Mouse (Mus musculus) ovary, adult 10 weeks (tissue): Measurements from ENCODE around the gene Supt6. TPM values are rescaled to one million over a fixed set of nuclear protein-coding genes. Genes with fewer than 3 reads are reported as not detected.

ENCODE experiments used
- polyA plus RNA-seq: library from polyadenylated mRNA; stranded (reverse); fragments of 350-450 nt; fragmentation: Illumina TruSeq; extraction: RNeasy Lipid Tissue Mini Kit (QIAGEN cat#74804); gene quantifications from one replicate; pipeline ENCODE4 v1.2.3, GENCODE M21; 2014

The Supt6 gene
- polyA plus RNA-seq = 25.1 TPM

DNA sequence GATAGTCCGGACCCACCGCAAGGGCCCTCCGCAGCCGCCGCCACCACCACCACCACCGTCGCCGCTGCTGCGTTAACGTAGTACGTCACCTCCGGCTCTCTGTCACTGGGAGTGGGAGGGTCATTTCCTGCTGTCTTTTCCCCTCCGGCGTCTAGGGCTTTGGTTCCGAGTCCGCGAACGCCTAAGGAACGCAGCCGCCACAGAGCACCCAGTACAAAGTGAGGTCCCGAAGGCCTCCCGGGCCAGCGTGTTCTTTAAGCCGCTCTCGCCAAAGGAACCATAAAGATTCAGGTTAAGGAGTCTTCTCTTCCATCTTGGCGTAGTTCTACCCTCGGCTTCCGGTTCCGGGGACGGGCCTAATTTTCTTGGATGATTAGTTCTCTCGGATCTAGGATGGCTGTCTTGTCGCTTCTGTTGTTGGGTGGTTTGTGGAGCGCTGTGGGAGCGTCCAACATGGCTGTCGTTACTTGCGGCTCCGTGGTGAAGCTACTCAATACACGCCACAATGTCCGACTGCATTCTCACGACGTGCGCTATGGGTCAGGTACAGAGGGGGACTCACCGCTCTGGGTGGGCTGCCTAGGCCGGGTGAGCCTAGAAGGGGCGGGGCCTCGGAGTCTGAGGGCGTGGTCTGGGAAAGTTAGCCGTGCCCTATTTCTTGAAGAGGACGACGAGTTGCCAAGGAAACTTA is at the start of gene Supt6, which contains the start of gene Sdf2:
Supt6 (minus strand) TSS at position 361 of the 691 bp plus-strand sequence.
Sdf2 (plus strand) TSS at position 120 of the 691 bp plus-strand sequence.

DNA sequence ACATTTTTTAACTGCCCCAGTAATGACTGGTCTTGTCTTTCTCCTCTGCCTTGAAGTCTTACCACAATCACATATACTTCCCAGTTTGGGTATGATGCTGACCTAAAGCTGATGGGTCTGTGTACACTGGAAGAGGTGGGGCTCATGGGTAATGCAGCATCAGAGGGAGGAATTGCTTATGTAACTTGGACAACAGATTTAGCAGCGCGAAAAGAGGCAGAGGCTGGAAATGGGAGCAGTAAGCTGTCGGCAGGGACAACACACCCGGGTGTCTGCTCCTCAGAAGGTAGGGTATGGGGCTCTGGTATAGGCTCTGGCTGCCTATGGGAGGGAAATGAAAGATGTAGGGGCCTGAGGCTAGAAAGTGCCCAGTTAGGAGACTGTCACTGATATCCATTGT is 44.9 kb upstream of the Supt6 start, which contains the start of gene BC030499:
BC030499 (plus strand) TSS at position 188 of the 400 bp plus-strand sequence.

DNA sequence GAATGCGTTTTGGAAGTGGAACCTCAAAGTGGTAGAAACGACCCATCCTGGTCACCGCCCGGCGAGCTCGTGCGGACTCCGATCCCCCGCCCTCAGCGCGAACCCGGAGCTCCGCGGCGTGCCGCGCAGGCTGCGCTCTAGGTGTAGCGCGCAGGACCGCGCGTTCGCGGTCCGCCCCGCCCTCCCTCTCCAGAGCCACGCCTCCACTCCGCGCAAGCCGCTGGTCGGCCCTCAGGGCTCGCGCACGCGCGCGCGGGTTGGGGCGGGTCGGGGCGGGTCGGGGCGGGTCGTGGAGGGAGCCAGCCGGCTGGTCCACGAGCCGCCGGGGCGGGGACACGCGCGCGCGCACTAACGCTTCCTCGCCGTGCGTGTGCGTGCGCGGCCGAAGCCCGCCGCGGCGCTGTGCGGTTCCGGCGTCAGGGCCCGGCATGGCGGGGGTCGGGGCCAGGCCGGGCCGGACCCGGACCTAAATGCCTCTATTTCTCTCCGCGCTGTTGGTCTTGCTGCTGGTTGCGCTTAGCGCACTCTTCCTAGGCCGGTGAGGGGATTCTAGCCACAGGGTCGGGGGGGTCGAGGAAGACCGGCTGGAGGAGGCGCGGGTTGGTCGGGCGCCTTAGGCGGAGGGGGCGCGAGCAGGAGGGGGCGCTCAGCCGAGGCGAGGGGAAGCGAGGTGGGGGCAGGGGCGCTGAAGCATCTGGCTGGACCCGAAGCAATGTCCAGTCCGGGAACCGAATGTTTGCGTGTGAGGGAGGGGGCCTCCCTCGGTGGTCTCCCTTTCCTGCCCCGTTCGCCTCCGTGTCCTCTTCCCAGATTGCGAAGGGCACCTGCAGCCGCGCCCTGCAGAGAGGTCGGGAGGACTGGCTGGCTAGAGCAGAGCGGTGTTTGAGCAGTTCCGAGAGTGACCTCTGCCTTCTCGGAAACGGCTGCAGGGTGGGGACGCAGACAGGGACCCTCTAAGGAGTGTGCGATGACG is 15.9 kb upstream of the Supt6 start, which contains the start of gene 2610507B11Rik:
2610507B11Rik (plus strand) TSS at position 373 of the 973 bp plus-strand sequence.

DNA sequence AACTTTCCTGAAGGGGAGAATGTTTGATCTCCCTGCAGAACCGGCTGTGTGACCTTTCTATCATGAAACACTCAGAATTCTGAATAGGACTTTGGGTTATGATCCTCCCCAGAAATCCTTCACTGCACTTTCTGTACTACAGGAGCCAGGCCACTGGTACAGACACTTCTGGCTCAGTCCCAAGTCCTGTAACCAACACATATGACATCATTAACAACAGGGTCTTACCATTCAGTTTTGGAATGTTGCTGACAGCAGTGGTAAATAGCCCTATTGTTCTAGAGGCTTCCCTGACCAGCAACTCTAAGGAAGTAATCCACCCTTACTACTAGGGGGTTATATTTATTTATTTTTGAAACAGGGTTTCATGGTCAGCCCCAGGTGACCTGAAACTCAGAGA is 52.7 kb downstream of the Supt6 start, which contains the start of gene Proca1:
Proca1 (plus strand) TSS at position 280 of the 400 bp plus-strand sequence.

DNA sequence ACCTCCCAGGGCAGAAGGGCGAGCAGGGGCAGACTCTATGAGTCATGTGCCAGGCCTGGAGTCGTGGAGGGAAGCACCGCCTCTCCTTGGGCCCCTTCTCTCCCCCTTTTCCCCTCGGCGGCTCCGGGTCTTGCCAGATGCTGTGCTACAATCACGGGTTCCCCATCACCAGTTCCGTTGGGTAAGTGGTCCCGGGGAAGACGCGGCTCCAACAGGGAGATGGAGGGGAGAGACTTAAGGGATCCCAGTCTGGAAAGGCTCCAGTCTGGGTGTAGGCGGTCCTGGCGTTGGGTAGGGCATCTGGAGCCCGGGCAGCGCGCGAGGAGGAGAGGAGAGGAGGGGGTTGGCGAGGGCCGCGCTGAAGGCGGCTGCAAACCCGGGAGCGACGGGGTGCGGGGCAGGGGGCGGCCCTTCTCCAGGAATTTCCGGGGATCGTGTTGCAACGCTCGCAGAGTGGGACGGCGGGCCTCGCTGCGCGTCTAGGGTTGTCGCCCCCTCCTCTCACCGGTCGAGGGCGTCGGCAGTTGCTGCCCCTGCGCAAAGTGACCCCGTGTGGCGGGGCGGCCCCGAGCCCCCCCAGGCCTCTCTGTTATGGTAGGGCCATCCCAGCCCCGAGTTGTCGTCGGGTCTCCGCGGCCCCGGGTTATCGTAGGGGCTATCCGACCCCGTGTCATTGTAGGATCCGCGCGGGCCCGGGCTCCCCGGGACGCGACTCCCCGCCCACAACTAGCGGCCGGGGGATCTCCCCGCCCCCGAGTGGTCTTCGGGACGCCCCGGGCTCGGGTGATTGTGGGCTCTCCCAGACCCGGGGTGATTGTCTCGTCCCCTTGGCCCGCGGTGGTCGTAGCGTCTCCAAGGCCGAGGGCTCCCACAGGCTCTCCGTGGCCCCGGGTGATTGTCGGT is 57.2 kb downstream of the Supt6 start, which contains the start of gene Rab34:
Rab34 (plus strand) TSS at position 100 of the 903 bp plus-strand sequence.

DNA sequence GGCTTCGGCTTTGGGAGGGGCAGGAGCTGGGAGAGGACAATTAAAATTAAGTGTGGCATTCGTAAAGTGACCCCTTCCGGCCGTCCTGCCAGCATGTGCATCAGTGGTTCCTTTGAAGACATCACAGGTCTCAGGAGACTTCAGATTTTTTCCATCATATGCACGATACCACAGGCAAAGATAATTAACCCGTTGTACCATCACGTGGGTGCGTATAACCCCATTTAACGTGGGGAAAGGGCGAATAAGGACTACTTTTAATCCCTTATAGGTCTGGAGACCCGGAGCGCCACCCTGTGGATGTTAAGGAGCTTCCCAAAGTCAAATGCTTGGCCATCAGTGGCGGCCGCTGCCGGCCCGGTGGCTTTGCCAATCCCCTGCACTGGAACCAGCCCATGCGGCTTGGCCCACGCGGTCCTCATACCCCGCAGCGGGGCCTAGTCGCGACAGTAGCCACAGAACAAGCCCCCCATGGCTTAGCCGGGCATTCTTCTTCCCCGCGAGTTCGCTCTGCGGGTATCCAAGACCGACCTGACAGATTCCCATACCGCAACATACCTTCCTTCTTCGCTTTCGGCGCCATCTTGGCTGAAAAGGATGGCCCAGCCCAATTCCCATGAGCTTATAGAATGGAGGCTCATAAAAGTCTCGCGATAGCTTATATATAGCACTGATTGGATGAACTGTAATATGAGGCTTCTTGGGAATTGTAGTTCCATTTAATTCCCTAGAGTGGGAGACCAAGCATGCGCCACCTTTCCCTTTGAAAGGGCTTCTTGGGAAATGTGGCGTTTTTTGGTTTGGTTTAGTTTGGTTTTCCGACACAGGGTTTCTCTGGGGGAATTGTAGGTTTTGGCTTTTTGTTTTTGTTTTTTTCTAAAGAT is 62.6 kb downstream of the Supt6 start, which contains the start of gene Rpl23a:
Rpl23a (minus strand) TSS at position 624 of the 884 bp plus-strand sequence.

DNA sequence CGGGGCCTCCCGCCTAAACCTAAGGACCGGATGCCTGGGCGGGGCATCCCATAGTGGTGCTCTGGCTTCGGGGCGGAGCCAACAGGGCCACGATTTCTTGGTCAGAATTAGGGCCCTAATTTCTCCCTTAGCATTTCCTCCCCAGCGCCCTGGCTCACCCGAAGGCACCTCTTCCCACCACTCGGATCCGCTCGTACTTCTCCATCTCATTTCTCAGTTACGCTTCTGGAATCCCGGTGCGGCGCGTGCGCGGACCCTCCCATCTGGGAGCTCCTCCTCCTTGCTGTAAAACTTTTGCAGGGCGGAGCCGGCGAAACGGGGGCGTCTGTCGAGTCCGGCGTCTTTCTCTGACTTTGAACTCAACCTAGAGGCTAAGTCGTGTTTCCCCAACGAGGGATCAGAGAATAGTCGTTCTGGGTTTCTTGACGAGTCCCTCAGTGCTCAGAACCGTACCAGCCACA is 69.4 kb downstream of the Supt6 start, which contains the start of the genes Nek8 and Tlcd1:
Nek8 (minus strand) TSS at position 274 of the 461 bp plus-strand sequence.
Tlcd1 (plus strand) TSS at position 310 of the 461 bp plus-strand sequence.

DNA sequence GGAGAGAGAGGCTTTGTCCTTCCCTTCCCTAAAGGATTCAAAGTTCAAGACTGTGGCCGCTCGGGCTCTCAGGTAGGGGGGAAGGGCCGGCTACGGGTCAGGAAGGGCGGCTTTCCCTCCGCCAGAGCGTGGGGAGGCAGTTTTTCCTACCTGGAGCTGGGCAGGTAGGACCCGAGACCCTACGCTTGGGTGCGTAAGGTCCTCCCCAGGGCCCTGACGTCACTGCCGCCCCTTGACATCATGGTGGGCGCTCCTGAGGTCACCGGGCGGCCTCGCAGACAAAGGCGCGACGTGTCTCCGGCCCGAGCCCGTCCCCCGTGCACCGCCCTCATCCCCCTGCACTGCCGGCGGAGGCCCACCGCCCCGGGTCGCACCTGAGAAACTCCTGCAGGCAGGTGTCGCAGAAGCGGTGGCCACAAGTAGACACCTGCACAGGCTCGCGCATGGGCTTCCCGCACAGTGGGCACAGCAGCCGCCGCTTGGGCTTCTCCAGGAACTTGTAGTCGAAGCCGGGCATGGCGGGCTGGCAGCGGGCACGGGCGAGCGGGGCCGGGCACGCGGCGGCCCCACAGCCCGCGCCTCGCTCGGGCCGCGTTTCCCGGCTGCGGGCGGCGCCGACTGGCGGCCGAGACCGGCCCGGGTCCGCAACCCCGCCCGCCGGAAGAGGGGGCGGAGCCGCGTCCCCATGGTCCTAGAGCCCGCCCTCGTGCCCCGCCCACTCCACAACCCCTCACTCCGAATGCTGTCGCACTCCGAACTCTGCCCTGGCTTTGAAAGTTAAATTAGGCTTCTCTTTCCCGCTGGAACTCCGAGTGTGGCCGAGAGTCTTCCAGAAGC is 80.6 kb downstream of the Supt6 start, which contains the start of gene Traf4:
Traf4 (minus strand) TSS at position 666 of the 837 bp plus-strand sequence.

Other genes with a start within 250 kb of the Supt6 start
- 5.2 TPM for gene Dhrs13, start 213.7 kb downstream of the Supt6 start, polyA plus RNA-seq
- 8.1 TPM for gene Flot2, start 208.1 kb downstream of the Supt6 start, polyA plus RNA-seq
- gene Eral1, start 165.6 kb downstream of the Supt6 start, polyA plus RNA-seq = 5.4 TPM
- gene Fam222b, start 151.3 kb downstream of the Supt6 start, polyA plus RNA-seq = 16.9 TPM
- gene Traf4, start 80.4 kb downstream of the Supt6 start, polyA plus RNA-seq = 1.7 TPM
- gene Nek8, start 69.3 kb downstream of the Supt6 start, polyA plus RNA-seq = 3.7 TPM
- 17.7 TPM for gene Tlcd1, start 69.3 kb downstream of the Supt6 start, polyA plus RNA-seq
- gene Rpl23a, start 62.4 kb downstream of the Supt6 start, polyA plus RNA-seq = 1,489 TPM
- 11.2 TPM for gene Rab34, start 57.6 kb downstream of the Supt6 start, polyA plus RNA-seq
- 5.0 TPM for gene Proca1, start 52.6 kb downstream of the Supt6 start, polyA plus RNA-seq
- gene Sdf2, start 241 bp downstream of the Supt6 start, polyA plus RNA-seq = 20.8 TPM
- gene 2610507B11Rik, start 15.8 kb upstream of the Supt6 start, polyA plus RNA-seq = 44.9 TPM
- gene BC030499, start 44.9 kb upstream of the Supt6 start, polyA plus RNA-seq = 0.20 TPM
- 5.2 TPM for gene Spag5, start 55.5 kb upstream of the Supt6 start, polyA plus RNA-seq
- 16.9 TPM for gene Aldoc, start 77.0 kb upstream of the Supt6 start, polyA plus RNA-seq
- 3.0 TPM for gene Pigs, start 82.4 kb upstream of the Supt6 start, polyA plus RNA-seq
- gene Unc119, start 97.5 kb upstream of the Supt6 start, polyA plus RNA-seq = 6.0 TPM
- not detected for gene Foxn1, start 140.6 kb upstream of the Supt6 start, polyA plus RNA-seq
- gene Slc13a2, start 176.2 kb upstream of the Supt6 start, polyA plus RNA-seq = 0.17 TPM
- 0.74 TPM for gene Slc46a1, start 219.7 kb upstream of the Supt6 start, polyA plus RNA-seq